27 mouse cellular contexts compared by ENCODE assay signal in genomic region chr2:120387291-120387690, GRCm38 (mm10).
"Had no signal": no experiment of that assay in that cellular context is flagged by ENCODE, and none has a peak within 500 bp of the region (broad histone marks: within the 10 kb centered on the region; RNA-seq: fewer than 3 reads in every experiment).

No protein-coding gene starts in this region.

- DNase-seq: left cerebral cortex, postnatal 4 days; liver; liver, embryonic 13.5 days; liver, postnatal 0 days; lung, adult 18-20 months; lung, adult 2 months; lung, embryonic 14.5 days; lung, postnatal 10 days; lung, postnatal 14 days; lung, postnatal 36 days; lung, postnatal 4 days; midbrain, embryonic 14.5 days had no signal

- H3K27ac ChIP-seq: limb, embryonic 10.5 days; limb, embryonic 12.5 days; limb, embryonic 13.5 days; limb, embryonic 15.5 days; liver, embryonic 12.5 days; liver, embryonic 13.5 days; liver, embryonic 14.5 days; liver, embryonic 15.5 days; lung, embryonic 15.5 days; macrophage; midbrain, embryonic 10.5 days; midbrain, embryonic 12.5 days; midbrain, embryonic 13.5 days; midbrain, embryonic 15.5 days had no signal

- H3K4me3 ChIP-seq: limb, embryonic 10.5 days; limb, embryonic 12.5 days; limb, embryonic 13.5 days; limb, embryonic 15.5 days; liver, embryonic 12.5 days; liver, embryonic 13.5 days; liver, embryonic 15.5 days; lung, embryonic 15.5 days; megakaryocyte, embryonic 14.5 days; midbrain, embryonic 10.5 days; midbrain, embryonic 12.5 days; midbrain, embryonic 13.5 days; midbrain, embryonic 15.5 days; myocyte had no signal
